Mouse (Mus musculus): Measurements from ENCODE around the gene Rnf6.

DNA sequence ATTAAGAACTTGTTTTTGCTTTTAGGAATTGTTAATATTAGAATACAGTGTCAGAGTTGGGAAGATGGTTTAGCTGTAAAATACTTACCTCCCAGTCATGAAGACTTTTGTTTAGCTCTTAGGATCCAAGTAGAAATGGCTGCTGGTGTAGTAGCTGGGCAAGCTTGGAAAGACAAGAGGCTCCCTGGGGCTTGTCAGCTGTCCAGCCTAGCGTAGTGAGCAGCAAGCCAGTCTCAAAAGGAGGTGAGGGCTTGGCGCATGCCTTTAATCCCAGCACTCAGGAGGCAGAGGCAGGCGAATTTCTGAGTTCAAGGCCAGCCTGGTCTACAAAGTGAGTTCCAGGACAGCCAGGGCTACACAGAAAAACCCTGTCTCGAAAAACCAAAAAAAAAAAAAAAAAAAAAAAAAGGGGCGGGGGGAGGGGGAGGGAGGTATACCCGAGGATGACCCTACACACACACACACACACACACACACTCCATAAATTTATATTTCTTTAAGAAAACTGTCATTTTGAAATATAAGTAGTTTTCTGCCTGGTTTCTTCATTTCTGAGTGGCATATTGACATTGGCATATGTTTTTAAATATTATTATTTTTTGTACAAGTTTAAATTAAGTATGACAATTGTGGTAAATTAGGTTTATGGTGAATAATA, 44.7 kb upstream of the Rnf6 start:
- TF ChIP-seq POLR2A (IDR thresholded peaks at IDR 0.05; ENCODE audit: insufficient read depth, low read depth, low read length) (no peak), CTCF (IDR thresholded peaks at IDR 0.05; ENCODE audit: insufficient read depth, low read depth, low read length) (no peak)
